In genomic region chr5:118888131-118888530, GRCm38 (mm10) we compare ENCODE assay signal across 25 mouse cellular contexts.
"Had no signal": no experiment of that assay in that cellular context is flagged by ENCODE, and none has a peak within 500 bp of the region (broad histone marks: within the 10 kb centered on the region; RNA-seq: fewer than 3 reads in every experiment).

No protein-coding gene starts in this region.

- DNase-seq: gastrocnemius, adult 2 months; gastrocnemius, postnatal 10 days; gastrocnemius, postnatal 25 days; heart, adult 18-20 months; heart, postnatal 14 days; heart, postnatal 36 days; kidney, adult 11 months; kidney, adult 2 months; kidney, adult 9 months; kidney, postnatal 14 days; kidney, postnatal 36 days; layer of hippocampus, adult 9-11 months; layer of hippocampus, postnatal 36 days; liver; liver, embryonic 13.5 days had no signal

- H3K4me3 ChIP-seq: gastrocnemius, adult 2 months; heart, embryonic 13.5 days; heart, embryonic 15.5 days; hindbrain, embryonic 13.5 days; hindbrain, embryonic 15.5 days; kidney, embryonic 15.5 days; limb, embryonic 10.5 days; limb, embryonic 12.5 days; liver, embryonic 13.5 days; liver, embryonic 15.5 days had no signal

- H3K9me3 ChIP-seq: heart, embryonic 13.5 days; heart, embryonic 15.5 days; hindbrain, embryonic 13.5 days; hindbrain, embryonic 15.5 days; kidney, embryonic 15.5 days; limb, embryonic 10.5 days; limb, embryonic 12.5 days; liver, embryonic 13.5 days; liver, embryonic 15.5 days had no signal

- H3K36me3 ChIP-seq: heart, embryonic 13.5 days; heart, embryonic 15.5 days; hindbrain, embryonic 13.5 days; hindbrain, embryonic 15.5 days; kidney, embryonic 15.5 days; limb, embryonic 10.5 days; limb, embryonic 12.5 days; liver, embryonic 13.5 days; liver, embryonic 15.5 days had no signal

- H3K4me1 ChIP-seq: heart, embryonic 13.5 days; heart, embryonic 15.5 days; kidney, embryonic 15.5 days; liver, embryonic 13.5 days; liver, embryonic 15.5 days had no signal

- H3K27ac ChIP-seq: gastrocnemius, adult 2 months; heart, embryonic 13.5 days; heart, embryonic 15.5 days; hindbrain, embryonic 13.5 days; hindbrain, embryonic 15.5 days; hindbrain, postnatal 0 days; kidney, embryonic 15.5 days; kidney, postnatal 0 days; limb, embryonic 10.5 days; limb, embryonic 12.5 days; liver, embryonic 13.5 days; liver, embryonic 15.5 days had no signal

- H3K27me3 ChIP-seq: heart, embryonic 13.5 days; heart, embryonic 15.5 days; hindbrain, embryonic 15.5 days; kidney, embryonic 15.5 days; liver, embryonic 13.5 days; liver, embryonic 15.5 days had no signal
